Mouse (Mus musculus): ENCODE results near the gene Rad51c. TPM values are rescaled to one million over a fixed set of nuclear protein-coding genes. Genes with fewer than 3 reads are reported as not detected.
"Not testable (repeated sequence)": the region's sequence is repeated elsewhere in the genome, so short reads cannot be mapped to it uniquely, and the experiment has no call there.

Gene Rad51c
- polyA plus RNA-seq, 1 experiment from 2014 or later, result 13.6 TPM

DNA sequence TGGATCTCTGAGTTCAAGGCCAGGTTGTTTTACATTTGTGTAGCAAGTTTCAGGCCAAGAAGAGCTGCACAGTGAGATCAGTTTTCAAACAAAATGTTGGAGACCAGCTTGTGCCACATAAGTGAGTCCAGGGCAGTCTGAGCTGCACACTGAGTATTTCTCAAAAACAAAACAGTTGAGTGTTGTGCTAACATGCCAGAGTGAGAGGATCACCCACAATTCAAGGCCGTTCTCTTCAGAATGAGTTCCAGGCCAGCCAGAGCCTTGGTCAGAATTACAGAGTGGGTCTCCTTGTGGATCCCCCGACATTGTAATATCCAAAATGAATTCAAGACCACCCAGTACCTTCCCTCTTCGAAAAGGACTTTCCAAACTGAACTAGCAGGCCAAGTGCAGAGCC, 41.4 kb upstream of the Rad51c start:
- Histone ChIP-seq H3K4me3 (ENCODE audit: low read depth, low read length) (no peak overlapping the region), H3K9me3 (ENCODE audit: control insufficient read depth, low read length) (no peaks in the 10 kb centered on the region), H3K27me3 (ENCODE audit: control insufficient read depth, insufficient read depth, low read length) (peaks cover 3% of the 10 kb centered on the region; the same call in 1 of the 2 replicates), H3K9ac (ENCODE audit: low read length) (no peak overlapping the region), H3K4me2 (no peak overlapping the region), H3K36me3 (ENCODE audit: control insufficient read depth, insufficient read depth, low read length) (no peaks in the 10 kb centered on the region), H3K4me1 (ENCODE audit: control insufficient read depth, insufficient read depth, low read length) (no peaks in the 10 kb centered on the region), H3K27ac (ENCODE audit: low read depth, low read length) (no peak overlapping the region)
- DNase-seq (ENCODE audit: low spot score, missing footprints) (peak; percentile 73), ATAC-seq (ENCODE audit: low FRiP score) (no peak)
- 92% methylated on average over 3 of the region's 3 CpGs for WGBS

DNA sequence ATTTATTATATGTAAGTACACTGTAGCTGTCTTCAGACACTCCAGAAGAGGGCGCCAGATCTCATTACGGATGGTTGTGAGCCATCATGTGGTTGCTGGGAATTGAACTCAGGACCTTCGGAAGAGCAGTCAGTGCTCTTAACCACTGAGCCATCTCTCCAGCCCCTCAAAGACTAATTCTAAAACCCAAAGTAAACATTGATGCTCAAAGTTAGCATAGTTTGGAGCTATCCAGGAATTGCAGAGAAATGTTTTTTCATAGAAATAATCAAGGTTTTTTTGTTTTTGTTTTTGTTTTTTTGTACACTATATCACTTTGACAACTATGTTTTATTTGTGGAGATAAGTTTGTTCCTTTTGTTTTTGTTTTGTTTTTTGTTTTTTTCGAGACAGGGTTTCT, 40.8 kb upstream of the Rad51c start:
- 91% methylated on average over 2 of the region's 4 CpGs for WGBS
- not testable (repeated sequence) for H3K4me2 ChIP-seq; H3K4me3 ChIP-seq (ENCODE audit: low read depth, low read length); H3K36me3 ChIP-seq (ENCODE audit: control insufficient read depth, insufficient read depth, low read length); H3K27me3 ChIP-seq (ENCODE audit: control insufficient read depth, insufficient read depth, low read length); H3K9me3 ChIP-seq (ENCODE audit: control insufficient read depth, low read length); H3K4me1 ChIP-seq (ENCODE audit: control insufficient read depth, insufficient read depth, low read length); H3K27ac ChIP-seq (ENCODE audit: low read depth, low read length); H3K9ac ChIP-seq (ENCODE audit: low read length); ATAC-seq (ENCODE audit: low FRiP score)
- peak; percentile 57 for DNase-seq (ENCODE audit: low spot score, missing footprints)

DNA sequence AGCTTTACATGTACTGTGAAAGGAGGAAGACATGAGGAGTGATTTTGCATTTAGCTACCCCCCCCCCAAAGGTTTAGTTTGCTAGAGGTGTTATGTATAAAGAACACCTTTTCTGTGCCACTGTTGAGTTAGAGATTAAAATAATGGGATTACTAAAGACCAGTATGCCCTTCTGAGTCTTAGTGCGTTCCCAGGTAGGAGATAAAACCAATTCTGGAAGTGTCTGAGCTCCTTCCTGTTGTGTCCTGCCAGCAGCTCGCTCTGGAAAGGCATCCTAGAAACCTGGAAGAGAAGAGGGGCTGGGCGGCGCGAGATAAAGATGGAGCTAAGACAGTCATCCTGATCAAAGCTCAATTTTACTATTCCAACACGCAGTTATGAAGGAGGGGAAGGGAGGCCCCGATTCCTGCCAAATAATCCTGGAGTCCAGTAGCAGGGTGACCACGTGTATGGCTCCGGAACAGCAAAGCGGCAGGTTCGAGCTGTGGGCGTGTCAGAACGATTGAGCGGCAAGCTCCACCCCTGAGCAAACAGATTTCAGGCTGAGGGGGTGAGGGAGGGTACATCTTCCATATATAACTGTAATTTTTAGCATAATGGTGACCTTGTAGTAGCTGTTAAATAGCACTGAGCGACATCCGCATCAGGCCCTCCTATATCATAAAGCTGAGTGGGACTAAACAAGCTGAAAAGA, 40.1 kb upstream of the Rad51c start:
- Histone ChIP-seq H3K9me3 (ENCODE audit: control insufficient read depth, low read length) (no peaks in the 10 kb centered on the region), H3K4me1 (ENCODE audit: control insufficient read depth, insufficient read depth, low read length) (no peaks in the 10 kb centered on the region), H3K36me3 (ENCODE audit: control insufficient read depth, insufficient read depth, low read length) (no peaks in the 10 kb centered on the region), H3K27ac (ENCODE audit: low read depth, low read length) (no peak overlapping the region), H3K9ac (ENCODE audit: low read length) (no peak overlapping the region), H3K27me3 (ENCODE audit: control insufficient read depth, insufficient read depth, low read length) (peaks cover 3% of the 10 kb centered on the region; the same call in 1 of the 2 replicates), H3K4me2 (no peak overlapping the region), H3K4me3 (ENCODE audit: low read depth, low read length) (no peak overlapping the region)
- no peak for ATAC-seq (ENCODE audit: low FRiP score)
- DNase-seq (ENCODE audit: low spot score, missing footprints), result peak; percentile 79
- WGBS, result 9% methylated on average over 16 of the region's 16 CpGs

DNA sequence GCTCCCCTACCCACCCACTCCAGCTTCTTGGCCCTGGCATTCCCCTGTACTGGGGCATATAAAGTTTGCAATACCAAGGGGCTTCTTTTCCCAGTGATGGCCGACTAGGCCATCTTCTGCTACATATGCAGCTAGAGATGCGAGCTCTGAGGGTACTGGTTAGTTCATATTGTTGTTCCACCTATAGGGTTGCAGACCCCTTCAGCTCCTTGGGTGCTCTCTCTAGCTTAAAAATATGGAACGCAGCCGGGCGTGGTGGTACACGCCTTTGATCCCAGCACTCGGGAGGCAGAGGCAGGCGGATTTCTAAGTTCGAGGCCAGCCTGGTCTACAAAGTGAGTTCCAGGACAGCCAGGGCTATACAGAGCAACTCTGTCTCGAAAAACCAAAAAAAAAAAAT, 39.3 kb upstream of the Rad51c start:
- H3K4me3 ChIP-seq (ENCODE audit: low read depth, low read length); H3K4me2 ChIP-seq; ATAC-seq (ENCODE audit: low FRiP score); H3K27me3 ChIP-seq (ENCODE audit: control insufficient read depth, insufficient read depth, low read length); H3K9ac ChIP-seq (ENCODE audit: low read length); H3K36me3 ChIP-seq (ENCODE audit: control insufficient read depth, insufficient read depth, low read length); H3K27ac ChIP-seq (ENCODE audit: low read depth, low read length); H3K4me1 ChIP-seq (ENCODE audit: control insufficient read depth, insufficient read depth, low read length); H3K9me3 ChIP-seq (ENCODE audit: control insufficient read depth, low read length): not testable (repeated sequence)
- DNase-seq (ENCODE audit: low spot score, missing footprints), result peak; percentile 31
- 73% methylated on average over 10 of the region's 10 CpGs for WGBS

DNA sequence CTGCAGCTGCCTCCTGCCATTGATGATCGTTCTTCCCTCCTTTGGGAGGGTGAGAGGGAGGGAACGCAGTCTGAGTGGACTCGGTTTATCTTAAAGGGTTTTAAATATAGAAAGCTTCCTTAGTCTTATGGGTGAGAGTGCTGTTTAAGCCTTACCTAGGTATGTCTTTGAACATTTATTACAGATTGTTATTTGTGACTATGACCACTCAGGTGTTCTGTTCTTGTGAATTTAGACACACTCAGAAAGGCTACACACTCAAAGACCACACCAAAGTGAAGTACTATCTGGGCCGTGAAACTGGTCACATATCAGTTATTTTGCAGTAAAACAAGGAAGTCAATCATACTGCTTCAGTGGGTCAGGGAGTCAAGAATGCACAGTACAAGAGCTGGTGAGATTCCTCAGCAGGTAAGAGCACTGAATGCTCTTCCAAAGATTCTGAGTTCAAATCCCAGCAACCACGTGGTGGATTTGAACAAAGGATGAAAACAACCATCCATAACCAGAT, 38.7 kb upstream of the Rad51c start:
- no peak overlapping the region for H3K27ac ChIP-seq (ENCODE audit: low read depth, low read length)
- H3K9ac ChIP-seq (ENCODE audit: low read length), result no peak overlapping the region
- no peaks in the 10 kb centered on the region for H3K9me3 ChIP-seq (ENCODE audit: control insufficient read depth, low read length)
- no peak overlapping the region for H3K4me2 ChIP-seq
- peak; percentile 92 for DNase-seq (ENCODE audit: low spot score, missing footprints)
- 2% methylated on average over 4 of the region's 5 CpGs for WGBS
- H3K4me1 ChIP-seq (ENCODE audit: control insufficient read depth, insufficient read depth, low read length), result no peaks in the 10 kb centered on the region
- no peak overlapping the region for H3K4me3 ChIP-seq (ENCODE audit: low read depth, low read length)
- no peaks in the 10 kb centered on the region for H3K36me3 ChIP-seq (ENCODE audit: control insufficient read depth, insufficient read depth, low read length)
- H3K27me3 ChIP-seq (ENCODE audit: control insufficient read depth, insufficient read depth, low read length), result peaks cover 3% of the 10 kb centered on the region; the same call in 1 of the 2 replicates
- ATAC-seq (ENCODE audit: low FRiP score), result no peak

DNA sequence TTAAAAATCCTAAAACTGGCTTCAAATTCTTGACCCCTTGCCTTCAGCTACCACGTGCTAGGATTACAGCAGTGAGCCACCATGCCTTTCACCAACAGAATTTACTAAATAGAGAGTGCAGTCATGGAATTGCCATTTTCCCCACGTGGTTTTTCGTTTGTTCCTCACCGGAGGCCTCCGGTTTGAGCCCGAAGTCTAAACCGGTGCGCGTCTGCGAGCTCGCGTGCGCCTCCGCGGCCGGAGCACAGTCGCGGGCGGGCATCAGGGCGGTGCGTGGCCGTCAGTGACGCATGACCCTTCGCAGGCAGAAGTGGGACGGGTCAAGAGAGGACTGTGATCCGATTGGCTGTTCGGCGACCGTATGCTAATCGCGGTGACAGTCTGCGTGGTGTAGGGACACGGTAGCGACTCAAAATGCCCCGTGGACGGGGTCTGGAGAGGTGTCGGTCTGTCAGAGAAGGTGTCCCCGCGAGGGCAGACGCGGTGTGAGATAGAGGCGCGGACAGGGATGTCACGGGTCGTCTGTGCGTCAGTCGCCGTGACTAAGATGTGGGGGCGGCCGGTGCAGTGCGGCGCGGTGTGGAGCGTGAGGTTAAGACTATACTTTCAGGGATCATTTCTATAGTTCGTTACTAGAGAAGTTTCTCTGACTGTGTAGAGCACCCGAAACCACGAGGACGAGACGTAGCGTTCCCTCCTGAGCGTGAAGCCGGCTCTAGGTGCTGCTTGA, 38.1 kb upstream of the Rad51c start:
- H3K9me3 ChIP-seq (ENCODE audit: control insufficient read depth, low read length); H3K4me1 ChIP-seq (ENCODE audit: control insufficient read depth, insufficient read depth, low read length); H3K27me3 ChIP-seq (ENCODE audit: control insufficient read depth, insufficient read depth, low read length); H3K36me3 ChIP-seq (ENCODE audit: control insufficient read depth, insufficient read depth, low read length): not testable (repeated sequence)
- Histone ChIP-seq H3K9ac (ENCODE audit: low read length) (peak overlapping the region; percentile 51), H3K4me3 (ENCODE audit: low read depth, low read length) (peak overlapping the region; percentile 19; the same call in 1 of the 2 replicates), H3K27ac (ENCODE audit: low read depth, low read length) (peak overlapping the region; percentile 25; the same call in 1 of the 2 replicates), H3K4me2 (peak overlapping the region; percentile 41)
- peak; percentile 96 for DNase-seq (ENCODE audit: low spot score, missing footprints)
- peak; percentile 99 for ATAC-seq (ENCODE audit: low FRiP score)
- under 1% methylated on average over 31 of the region's 62 CpGs for WGBS

DNA sequence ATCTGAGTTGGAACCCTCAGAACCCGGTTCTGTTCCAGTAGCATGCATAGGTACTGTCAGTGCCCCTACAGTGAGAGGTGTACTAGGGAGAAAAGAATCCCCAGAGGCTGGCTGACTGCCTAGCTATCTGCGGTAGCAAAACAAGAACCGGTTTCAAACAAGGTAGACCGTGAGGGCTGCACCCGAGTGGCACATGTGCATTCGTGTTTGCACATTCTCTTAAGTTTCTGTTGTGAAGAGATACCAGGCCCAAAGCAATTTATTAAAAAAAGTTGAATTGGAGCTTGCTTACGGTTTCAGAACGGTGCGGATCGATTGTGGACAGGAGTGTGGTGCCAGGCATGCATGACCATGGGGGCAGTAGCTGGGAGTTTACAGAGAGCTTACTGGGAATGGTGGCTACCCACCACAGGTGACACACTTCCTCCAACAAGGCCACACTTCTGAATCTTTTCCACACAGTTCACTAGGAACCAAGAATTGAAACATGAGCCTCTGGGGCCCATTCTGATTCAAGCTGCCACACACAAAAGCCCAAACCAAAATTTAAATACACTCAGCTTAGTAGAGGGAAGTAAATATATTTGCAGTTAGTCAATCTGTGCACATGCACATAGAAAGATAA, 35.2 kb upstream of the Rad51c start:
- no peaks in the 10 kb centered on the region for H3K4me1 ChIP-seq (ENCODE audit: control insufficient read depth, insufficient read depth, low read length)
- H3K9me3 ChIP-seq (ENCODE audit: control insufficient read depth, low read length), result no peaks in the 10 kb centered on the region
- no peak overlapping the region for H3K4me2 ChIP-seq
- WGBS, result 89% methylated on average over 10 of the region's 10 CpGs
- H3K27ac ChIP-seq (ENCODE audit: low read depth, low read length), result no peak overlapping the region
- no peaks in the 10 kb centered on the region for H3K36me3 ChIP-seq (ENCODE audit: control insufficient read depth, insufficient read depth, low read length)
- no peak overlapping the region for H3K9ac ChIP-seq (ENCODE audit: low read length)
- peak; percentile 59 for DNase-seq (ENCODE audit: low spot score, missing footprints)
- no peak overlapping the region for H3K4me3 ChIP-seq (ENCODE audit: low read depth, low read length)
- H3K27me3 ChIP-seq (ENCODE audit: control insufficient read depth, insufficient read depth, low read length), result peaks cover 3% of the 10 kb centered on the region; the same call in 1 of the 2 replicates
- ATAC-seq (ENCODE audit: low FRiP score), result no peak

DNA sequence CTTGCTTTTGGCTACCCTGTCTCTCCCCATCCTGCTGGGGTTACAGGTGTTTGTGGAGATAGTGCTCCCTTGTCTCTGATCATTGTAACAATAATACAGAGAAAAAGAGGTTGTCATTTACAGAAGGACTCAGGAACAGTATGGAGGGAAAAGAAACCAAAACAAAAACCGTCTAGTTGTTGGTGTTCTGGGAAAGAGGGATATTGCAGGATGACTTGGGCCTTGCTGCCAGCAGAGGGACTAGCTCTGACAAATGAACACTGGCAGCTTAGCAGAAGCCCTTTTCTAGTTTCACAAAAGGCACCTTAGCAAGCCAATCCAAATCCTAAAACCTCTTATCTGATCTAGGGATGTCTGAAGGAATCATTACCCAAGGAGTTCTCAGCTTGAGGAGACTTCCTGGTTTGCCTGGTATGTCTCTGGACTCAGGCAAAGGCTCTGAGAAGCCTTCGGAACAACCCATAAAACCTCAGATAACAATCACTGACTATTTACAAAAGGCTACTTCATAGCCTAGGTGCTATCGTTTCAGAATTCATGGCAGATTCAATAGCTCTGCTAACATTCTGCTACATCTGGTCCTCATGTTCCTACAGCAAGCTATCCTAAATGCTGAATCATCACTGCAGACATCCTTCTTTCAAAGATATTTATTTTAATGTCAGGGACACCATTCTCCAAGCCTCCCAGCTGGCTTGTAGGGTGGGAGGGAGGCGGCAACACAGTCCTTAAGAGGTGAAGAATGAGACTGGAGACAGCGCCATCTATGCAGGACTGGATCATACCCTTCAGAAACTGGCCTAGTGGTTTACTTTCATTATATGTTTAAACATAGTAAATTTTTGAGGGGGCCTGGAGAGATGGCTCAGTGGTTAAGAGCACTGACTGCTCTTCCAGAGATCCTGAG, 31.8 kb upstream of the Rad51c start:
- no peaks in the 10 kb centered on the region; the same call in 1 of the 2 replicates for H3K27me3 ChIP-seq (ENCODE audit: control insufficient read depth, insufficient read depth, low read length)
- ATAC-seq (ENCODE audit: low FRiP score), result no peak
- no peaks in the 10 kb centered on the region for H3K9me3 ChIP-seq (ENCODE audit: control insufficient read depth, low read length)
- no peak overlapping the region for H3K4me2 ChIP-seq
- no peak overlapping the region for H3K27ac ChIP-seq (ENCODE audit: low read depth, low read length)
- H3K4me1 ChIP-seq (ENCODE audit: control insufficient read depth, insufficient read depth, low read length), result no peaks in the 10 kb centered on the region
- H3K9ac ChIP-seq (ENCODE audit: low read length), result no peak overlapping the region
- peak; percentile 78 for DNase-seq (ENCODE audit: low spot score, missing footprints)
- H3K36me3 ChIP-seq (ENCODE audit: control insufficient read depth, insufficient read depth, low read length), result no peaks in the 10 kb centered on the region
- no peak overlapping the region for H3K4me3 ChIP-seq (ENCODE audit: low read depth, low read length)
- 75% methylated on average over 5 of the region's 5 CpGs for WGBS

Data from midbrain, embryonic 11.5 days (tissue).